In the genomic region with DNA sequence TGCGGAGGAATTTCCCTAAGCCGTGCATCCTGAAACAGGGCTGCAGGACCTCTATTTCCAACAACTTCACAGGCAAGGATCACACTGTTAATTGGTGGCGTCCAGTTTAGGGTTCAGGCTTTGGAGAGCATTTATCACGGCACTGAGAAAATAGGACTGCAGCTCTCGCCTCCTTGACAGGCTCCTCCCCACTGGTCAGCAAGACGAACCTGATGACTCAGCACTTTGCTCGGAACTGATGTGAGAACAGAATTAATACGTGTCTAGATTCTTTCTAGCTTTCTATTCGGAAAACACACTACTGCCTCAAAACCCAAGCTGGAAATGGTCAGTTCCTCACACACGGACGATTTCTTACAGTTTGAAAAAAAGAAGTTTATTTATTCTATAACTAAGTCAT, we compare ENCODE assay signal across 17 mouse cellular contexts. TPM values are rescaled to one million over a fixed set of nuclear protein-coding genes. Genes with fewer than 3 reads are reported as not detected.
DNase-seq lines count a peak whose midpoint lies in the region; ATAC-seq lines count a peak whose summit lies in the region.
"Had no signal": no experiment of that assay in that cellular context is flagged by ENCODE, and none has a peak within 500 bp of the region (broad histone marks: within the 10 kb centered on the region; RNA-seq: fewer than 3 reads in every experiment).

No protein-coding gene starts in this region.

- 39% methylated on average over 11 of the region's 11 CpGs for WGBS in kidney, embryonic 14.5 days

- H3K9ac ChIP-seq in kidney, embryonic 14.5 days (ENCODE audit: low read depth, low read length): no peak overlapping the region
- H3K9ac ChIP-seq: embryonic facial prominence, embryonic 12.5 days; hindbrain, embryonic 13.5 days; midbrain, embryonic 13.5 days had no signal

- H3K4me2 ChIP-seq in kidney, embryonic 14.5 days (replicated peaks; ENCODE audit: low read depth, low read length): peak overlapping the region; percentile 8; the same call in 1 of the 2 replicates
- H3K4me2 ChIP-seq: embryonic facial prominence, embryonic 12.5 days; heart, embryonic 11.5 days; hindbrain, embryonic 13.5 days; midbrain, embryonic 13.5 days had no signal

- no peaks in the 10 kb centered on the region for H3K4me1 ChIP-seq in kidney, embryonic 14.5 days (ENCODE audit: control insufficient read depth, insufficient read depth, low read length)
- H3K4me1 ChIP-seq: embryonic facial prominence, embryonic 12.5 days; hindbrain, embryonic 13.5 days; midbrain, embryonic 13.5 days had no signal

- H3K36me3 ChIP-seq in kidney, embryonic 14.5 days (ENCODE audit: control insufficient read depth, insufficient read depth, low read length): no peaks in the 10 kb centered on the region
- H3K36me3 ChIP-seq: embryonic facial prominence, embryonic 12.5 days; hindbrain, embryonic 13.5 days; midbrain, embryonic 13.5 days had no signal

- ATAC-seq in kidney, embryonic 14.5 days (ENCODE audit: low FRiP score, low TSS enrichment): peak; percentile 46; the same call in 1 of the 2 replicates
- ATAC-seq: intestine, embryonic 16.5 days; midbrain, embryonic 13.5 days had no signal

- H3K4me3 ChIP-seq in kidney, embryonic 14.5 days (ENCODE audit: low read length): no peak overlapping the region
- H3K4me3 ChIP-seq: embryonic facial prominence, embryonic 12.5 days; hindbrain, embryonic 13.5 days; midbrain, embryonic 13.5 days had no signal

- no peaks in the 10 kb centered on the region for H3K27me3 ChIP-seq in kidney, embryonic 14.5 days (ENCODE audit: control insufficient read depth, insufficient read depth, low read length)
- H3K27me3 ChIP-seq: embryonic facial prominence, embryonic 12.5 days; hindbrain, embryonic 13.5 days; midbrain, embryonic 13.5 days had no signal

- DNase-seq in adrenal gland, adult 2 months: peak; percentile 7
- no peak for DNase-seq in adrenal gland, adult 8-10 months
- DNase-seq in kidney, adult 9 months: no peak
- peak; percentile 5 for DNase-seq in lung, postnatal 10 days
- DNase-seq in lung, adult 18-20 months: no peak
- DNase-seq in embryo, embryonic 11 days: peak; percentile 35
- no peak for DNase-seq in spleen, postnatal 14 days (ENCODE audit: low spot score in 2 of 2)
- DNase-seq: cerebellum, postnatal 14 days; gastrocnemius, postnatal 10 days; lung, postnatal 4 days had no signal

- H3K9me3 ChIP-seq in kidney, embryonic 14.5 days (ENCODE audit: control insufficient read depth, low read length): no peaks in the 10 kb centered on the region
- H3K9me3 ChIP-seq: embryonic facial prominence, embryonic 12.5 days; hindbrain, embryonic 13.5 days; midbrain, embryonic 13.5 days had no signal

- H3K27ac ChIP-seq in kidney, embryonic 14.5 days (ENCODE audit: low read depth, low read length): no peak overlapping the region
- H3K27ac ChIP-seq: embryonic facial prominence, embryonic 12.5 days; hindbrain, embryonic 13.5 days; midbrain, embryonic 13.5 days had no signal

RNA-seq across cellular contexts. Expression of a gene that starts 10.8 kb away (rescaled TPM):
- 1 to 10 TPM in 1 of 2 experiments, under 1 TPM in 1; 0.52 to 1.0 TPM for total RNA-seq in adrenal gland, adult 2 months (2021)
- 0.12 and 0.13 TPM in 2 replicates for polyA plus RNA-seq in adrenal gland, adult 2 months (2012; rRNA removed)
- total RNA-seq in adrenal gland, adult 8-10 months (2022): 1 to 10 TPM; 1.3 to 2.2 (median 1.9) TPM
- polyA plus RNA-seq in kidney, embryonic 14.5 days (2014; fragmentation: Nextera tagmentation; extraction: Ambion mirVana): 5.3 and 5.4 TPM in 2 replicates
- polyA plus RNA-seq: spleen, adult 2 months had no signal

Comparison
In these comparisons a context has a peak if more than half of its experiments do, and no peak if none do; other contexts are left out.
1. DNase-seq: peak in adrenal gland, adult 2 months (single experiment), lung, postnatal 10 days (single experiment) and embryo, embryonic 11 days (single experiment); none in adrenal gland, adult 8-10 months (single experiment), kidney, adult 9 months (single experiment), lung, adult 18-20 months (0 of 2) and spleen, postnatal 14 days (0 of 2).